Mouse (Mus musculus): Measurements from ENCODE around the gene Htr5b. TPM values are rescaled to one million over a fixed set of nuclear protein-coding genes. Genes with fewer than 3 reads are reported as not detected.

Htr5b gene
- polyA plus RNA-seq, 2 experiments = 0.44 to 0.62 TPM

- H3K27me3 ChIP-seq (ENCODE audit: control insufficient read depth, insufficient read depth, low read length) = no peaks in the 10 kb centered on the region
- WGBS = 83% methylated on average over 8 of the region's 8 CpGs
- H3K4me3 ChIP-seq (replicated peaks; ENCODE audit: low read length) = no peak overlapping the region
- no peak overlapping the region for H3K9ac ChIP-seq (ENCODE audit: low read depth, low read length, severe bottlenecking)
- H3K36me3 ChIP-seq (ENCODE audit: control insufficient read depth, insufficient read depth, low read length) = no peaks in the 10 kb centered on the region
- H3K4me2 ChIP-seq (replicated peaks; ENCODE audit: low read depth, low read length, severe bottlenecking) = no peak overlapping the region
- DNase-seq (ENCODE audit: low spot score) (no peak), ATAC-seq (ENCODE audit: low FRiP score, low read depth) (no peak)
- no peak overlapping the region for H3K27ac ChIP-seq (replicated peaks; ENCODE audit: low read depth, low read length)
- TF ChIP-seq POLR2A (IDR thresholded peaks at IDR 0.05; ENCODE audit: borderline replicate concordance, extremely low read depth, insufficient read depth, insufficient read length) = no peak
- no peaks in the 10 kb centered on the region for H3K9me3 ChIP-seq (ENCODE audit: control insufficient read depth, low read length)
- no peaks in the 10 kb centered on the region for H3K4me1 ChIP-seq (ENCODE audit: control insufficient read depth, insufficient read depth, low read length)
Measured at GRCm38 (mm10) chr1:121540361-121540760, 12.1 kb upstream of the Htr5b start.

GRCm38 (mm10) chr1:121531439-121531838, 3.2 kb upstream of the Htr5b start:
- Histone ChIP-seq H3K27me3 (ENCODE audit: control insufficient read depth, insufficient read depth, low read length) (peaks cover 11% of the 10 kb centered on the region; the same call in 1 of the 2 replicates), H3K4me1 (ENCODE audit: control insufficient read depth, insufficient read depth, low read length) (peaks cover 11% of the 10 kb centered on the region; the same call in 1 of the 2 replicates), H3K36me3 (ENCODE audit: control insufficient read depth, insufficient read depth, low read length) (no peaks in the 10 kb centered on the region), H3K9ac (ENCODE audit: low read depth, low read length, severe bottlenecking) (no peak overlapping the region), H3K4me2 (replicated peaks; ENCODE audit: low read depth, low read length, severe bottlenecking) (no peak overlapping the region), H3K4me3 (replicated peaks; ENCODE audit: low read length) (no peak overlapping the region), H3K9me3 (ENCODE audit: control insufficient read depth, low read length) (no peaks in the 10 kb centered on the region), H3K27ac (replicated peaks; ENCODE audit: low read depth, low read length) (no peak overlapping the region)
- ATAC-seq (ENCODE audit: low FRiP score, low read depth) = no peak
- DNase-seq (ENCODE audit: low spot score) = no peak
- 77% methylated on average over 7 of the region's 7 CpGs for WGBS
- TF ChIP-seq POLR2A (IDR thresholded peaks at IDR 0.05; ENCODE audit: borderline replicate concordance, extremely low read depth, insufficient read depth, insufficient read length) = no peak

GRCm38 (mm10) chr1:121529286-121529685, 1.0 kb upstream of the Htr5b start:
- Histone ChIP-seq H3K27ac (replicated peaks; ENCODE audit: low read depth, low read length) (no peak overlapping the region), H3K27me3 (ENCODE audit: control insufficient read depth, insufficient read depth, low read length) (peaks cover 11% of the 10 kb centered on the region; the same call in 1 of the 2 replicates), H3K9ac (ENCODE audit: low read depth, low read length, severe bottlenecking) (no peak overlapping the region), H3K4me1 (ENCODE audit: control insufficient read depth, insufficient read depth, low read length) (peaks cover 11% of the 10 kb centered on the region; the same call in 1 of the 2 replicates), H3K4me2 (replicated peaks; ENCODE audit: low read depth, low read length, severe bottlenecking) (no peak overlapping the region), H3K36me3 (ENCODE audit: control insufficient read depth, insufficient read depth, low read length) (no peaks in the 10 kb centered on the region), H3K4me3 (replicated peaks; ENCODE audit: low read length) (no peak overlapping the region), H3K9me3 (ENCODE audit: control insufficient read depth, low read length) (no peaks in the 10 kb centered on the region)
- DNase-seq (ENCODE audit: low spot score) = no peak
- 89% methylated on average over 6 of the region's 6 CpGs for WGBS
- ATAC-seq (ENCODE audit: low FRiP score, low read depth) = no peak
- TF ChIP-seq POLR2A (IDR thresholded peaks at IDR 0.05; ENCODE audit: borderline replicate concordance, extremely low read depth, insufficient read depth, insufficient read length) = no peak

GRCm38 (mm10) chr1:121527600-121528398, 466 bp downstream of the Htr5b start:
- peak overlapping the region; percentile 25; the same call in 1 of the 2 replicates for H3K9ac ChIP-seq (ENCODE audit: low read depth, low read length, severe bottlenecking)
- no peak for TF ChIP-seq POLR2A (IDR thresholded peaks at IDR 0.05; ENCODE audit: borderline replicate concordance, extremely low read depth, insufficient read depth, insufficient read length)
- H3K27ac ChIP-seq (replicated peaks; ENCODE audit: low read depth, low read length) = no peak overlapping the region
- H3K9me3 ChIP-seq (ENCODE audit: control insufficient read depth, low read length) = no peaks in the 10 kb centered on the region
- peak; percentile 11 for DNase-seq (ENCODE audit: low spot score)
- peaks cover 11% of the 10 kb centered on the region; the same call in 1 of the 2 replicates for H3K27me3 ChIP-seq (ENCODE audit: control insufficient read depth, insufficient read depth, low read length)
- 0 out of 2 replicates have a peak, but pooled peaks have one; percentile 12 for ATAC-seq (ENCODE audit: low FRiP score, low read depth)
- 14% methylated on average over 55 of the region's 55 CpGs for WGBS
- peak overlapping the region; percentile 30 for H3K4me3 ChIP-seq (replicated peaks; ENCODE audit: low read length)
- peak overlapping the region; percentile 53 for H3K4me2 ChIP-seq (replicated peaks; ENCODE audit: low read depth, low read length, severe bottlenecking)
- no peaks in the 10 kb centered on the region for H3K36me3 ChIP-seq (ENCODE audit: control insufficient read depth, insufficient read depth, low read length)
- peaks cover 11% of the 10 kb centered on the region; the same call in 1 of the 2 replicates for H3K4me1 ChIP-seq (ENCODE audit: control insufficient read depth, insufficient read depth, low read length)

- Histone ChIP-seq H3K27ac (replicated peaks; ENCODE audit: low read depth, low read length) (no peak overlapping the region), H3K9me3 (ENCODE audit: control insufficient read depth, low read length) (no peaks in the 10 kb centered on the region), H3K27me3 (ENCODE audit: control insufficient read depth, insufficient read depth, low read length) (peaks cover 11% of the 10 kb centered on the region; the same call in 1 of the 2 replicates), H3K4me3 (replicated peaks; ENCODE audit: low read length) (peak overlapping the region; percentile 30), H3K36me3 (ENCODE audit: control insufficient read depth, insufficient read depth, low read length) (no peaks in the 10 kb centered on the region), H3K4me1 (ENCODE audit: control insufficient read depth, insufficient read depth, low read length) (peaks cover 11% of the 10 kb centered on the region; the same call in 1 of the 2 replicates), H3K9ac (ENCODE audit: low read depth, low read length, severe bottlenecking) (no peak overlapping the region), H3K4me2 (replicated peaks; ENCODE audit: low read depth, low read length, severe bottlenecking) (peak overlapping the region; percentile 53)
- WGBS = 38% methylated on average over 17 of the region's 17 CpGs
- no peak for ATAC-seq (ENCODE audit: low FRiP score, low read depth)
- no peak for TF ChIP-seq POLR2A (IDR thresholded peaks at IDR 0.05; ENCODE audit: borderline replicate concordance, extremely low read depth, insufficient read depth, insufficient read length)
- DNase-seq (ENCODE audit: low spot score) = no peak
Measured at GRCm38 (mm10) chr1:121527061-121527460, 1.2 kb downstream of the Htr5b start.

All from limb, embryonic 14.5 days (tissue).